Mouse (Mus musculus) lung, embryonic 14.5 days (tissue): Measurements from ENCODE around the gene Igf2r. TPM values are rescaled to one million over a fixed set of nuclear protein-coding genes. Genes with fewer than 3 reads are reported as not detected.

Source experiments
- ATAC-seq: fragments of 200-750 bp; cut with Nextera tagmentation; 2 replicates; pipeline ENCODE4 v1.8.0; 2017; ENCODE audit warnings: mild to moderate bottlenecking, moderate TSS enrichment, moderate library complexity; ENCODE audit not compliant: insufficient read depth
- DNase-seq: peaks from one replicate; pipeline ENCODE4 v3.0.0-alpha.2; 2015
- H3K27ac ChIP-seq: fragments of 300-500 bp; sonication (generic); 2 replicates; pipeline ENCODE4 v1.5.1; 2014; ENCODE audit warnings: low read depth, mild to moderate bottlenecking, moderate library complexity
- H3K27me3 ChIP-seq: fragments of 300-500 bp; sonication (generic); 2 replicates; pipeline ENCODE4 v1.6.1; 2014; ENCODE audit warnings: low read length, control low read depth; ENCODE audit not compliant: insufficient read depth
- H3K36me3 ChIP-seq: fragments of 300-500 bp; sonication (generic); 2 replicates; pipeline ENCODE4 v1.6.1; 2014; ENCODE audit warnings: control low read depth; ENCODE audit not compliant: insufficient read depth
- H3K4me1 ChIP-seq: fragments of 300-500 bp; sonication (generic); 2 replicates; pipeline ENCODE4 v1.6.1; 2014; ENCODE audit warnings: antibody characterized with exemption, control low read depth; ENCODE audit not compliant: insufficient read depth
- H3K4me2 ChIP-seq: fragments of 300-500 bp; sonication (generic); 2 replicates; pipeline ENCODE4 v1.6.1; 2014; ENCODE audit warnings: mild to moderate bottlenecking
- H3K4me3 ChIP-seq: fragments of 300-500 bp; sonication (generic); 2 replicates; pipeline ENCODE4 v1.5.1; 2014; ENCODE audit warnings: low read depth, low read length
- H3K9ac ChIP-seq: fragments of 300-500 bp; sonication (generic); 2 replicates; pipeline ENCODE4 v1.6.1; 2014
- H3K9me3 ChIP-seq: fragments of 300-500 bp; sonication (generic); 2 replicates; pipeline ENCODE4 v1.6.1; 2016; ENCODE audit warnings: low read depth, low read length, control low read depth
- CTCF ChIP-seq: IDR thresholded peaks from 2 replicates; pipeline ENCODE4 v1.5.1; 2016; ENCODE audit warnings: antibody characterized with exemption, low read depth
- WGBS: fragments of 180-500 bp; shearing (Covaris S2); extraction: QIAGEN DNeasy Blood & Tissue Kit; methylation state at CpG from one replicate; pipeline ENCODE4 v1.1.7; 2014; 5-methylcytosine and 5-hydroxymethylcytosine counted together
- polyA plus RNA-seq: library from polyadenylated mRNA; unstranded; fragments of >200 nt; fragmentation: Nextera tagmentation; extraction: Ambion mirVana; gene quantifications from 2 replicates; pipeline ENCODE4 v1.2.1, GENCODE M21; 2014

Gene Igf2r
- polyA plus RNA-seq, 1 experiment from 2014 or later = 87.0 TPM

DNA sequence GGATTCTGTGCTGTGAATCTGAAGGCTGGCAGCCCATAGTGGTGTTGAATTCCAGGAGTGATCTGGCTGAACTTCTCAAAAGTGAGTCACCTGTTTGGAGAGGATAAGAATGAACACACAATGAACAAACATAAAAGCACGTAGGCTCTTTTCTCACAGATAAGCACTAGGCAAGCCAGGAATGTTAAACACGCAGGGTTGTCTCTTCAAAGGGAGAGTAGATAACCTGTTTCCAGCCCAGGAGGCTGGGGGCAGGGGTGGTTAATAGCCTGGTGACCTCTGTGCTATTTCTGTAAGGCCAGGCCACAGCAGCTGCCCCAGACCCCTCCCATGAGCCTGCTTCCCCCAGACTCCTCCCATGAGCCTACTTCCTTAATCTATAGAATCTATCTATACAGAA, 29.1 kb downstream of the Igf2r start:
- H3K4me1 ChIP-seq = peaks cover 5% of the 10 kb centered on the region; the same call in 1 of the 2 replicates
- no peak overlapping the region for H3K9ac ChIP-seq
- peak overlapping the region; percentile 68 for H3K27ac ChIP-seq
- peaks cover 23% of the 10 kb centered on the region for H3K9me3 ChIP-seq
- peak; percentile 19; the same call in 1 of the 2 replicates for ATAC-seq
- H3K4me2 ChIP-seq = no peak overlapping the region
- 19% methylated on average over 2 of the region's 2 CpGs for WGBS
- no peak overlapping the region for H3K4me3 ChIP-seq
- DNase-seq = no peak
- TF ChIP-seq CTCF = no peak
- H3K27me3 ChIP-seq = no peaks in the 10 kb centered on the region
- peaks cover 98% of the 10 kb centered on the region for H3K36me3 ChIP-seq

GRCm38 (mm10) chr17:12739516-12739915, 29.9 kb downstream of the Igf2r start:
- Histone ChIP-seq H3K36me3 (peaks cover 95% of the 10 kb centered on the region), H3K9me3 (peaks cover 23% of the 10 kb centered on the region), H3K9ac (no peak overlapping the region), H3K4me1 (peaks cover 8% of the 10 kb centered on the region), H3K4me3 (no peak overlapping the region), H3K27me3 (no peaks in the 10 kb centered on the region), H3K27ac (peak overlapping the region; percentile 68), H3K4me2 (no peak overlapping the region)
- WGBS = 50% methylated on average over 4 of the region's 4 CpGs
- ATAC-seq (no peak), DNase-seq (no peak)
- TF ChIP-seq CTCF = no peak

GRCm38 (mm10) chr17:12737934-12738333, 31.5 kb downstream of the Igf2r start:
- Histone ChIP-seq H3K27ac (peak overlapping the region; percentile 39; the same call in 1 of the 2 replicates), H3K4me2 (no peak overlapping the region), H3K9me3 (peaks cover 20% of the 10 kb centered on the region), H3K4me1 (peaks cover 17% of the 10 kb centered on the region), H3K36me3 (peaks cover 92% of the 10 kb centered on the region), H3K4me3 (no peak overlapping the region), H3K27me3 (no peaks in the 10 kb centered on the region), H3K9ac (no peak overlapping the region)
- DNase-seq (no peak), ATAC-seq (no peak)
- no peak for TF ChIP-seq CTCF
- WGBS = 42% methylated on average over 1 of the region's 1 CpGs

DNA sequence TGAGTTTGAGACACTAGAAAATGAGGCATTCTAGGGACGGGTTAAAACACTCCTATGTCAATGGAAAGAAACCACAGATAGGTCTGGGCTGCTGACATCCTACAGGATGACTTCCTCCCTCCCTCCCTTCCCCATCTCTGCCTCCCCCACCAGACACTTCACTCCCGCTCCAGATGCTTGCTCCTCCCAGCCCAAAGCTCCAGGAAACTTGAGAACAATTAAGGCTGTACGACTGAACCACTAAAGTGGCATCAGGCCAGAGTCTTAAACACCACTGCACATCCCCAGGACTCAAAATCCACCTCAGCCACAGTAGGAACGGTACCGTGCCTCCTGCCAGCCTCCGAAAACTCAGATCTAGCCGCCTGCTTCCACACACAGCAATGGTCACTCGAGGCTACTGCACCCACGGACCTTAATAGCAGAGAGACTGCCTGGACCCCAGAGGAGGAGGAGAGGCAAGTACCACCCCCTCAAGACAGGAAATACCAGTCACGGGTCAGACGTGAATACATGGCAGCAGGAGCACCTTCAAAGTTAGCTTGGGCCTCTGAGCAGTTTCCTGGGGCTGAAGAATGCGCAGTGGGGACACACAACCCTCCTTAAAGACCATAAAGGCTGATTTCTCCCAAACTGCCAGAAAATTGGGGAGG, 35.1 kb downstream of the Igf2r start:
- DNase-seq = peak; percentile 69
- Histone ChIP-seq H3K36me3 (peaks cover 86% of the 10 kb centered on the region), H3K27me3 (no peaks in the 10 kb centered on the region), H3K9ac (no peak overlapping the region), H3K4me3 (no peak overlapping the region), H3K9me3 (no peaks in the 10 kb centered on the region), H3K4me1 (peaks cover 17% of the 10 kb centered on the region), H3K27ac (peak overlapping the region; percentile 77), H3K4me2 (peak overlapping the region; percentile 35)
- TF ChIP-seq CTCF = no peak
- ATAC-seq = peak; percentile 46; the same call in 1 of the 2 replicates
- 32% methylated on average over 12 of the region's 12 CpGs for WGBS

- H3K27me3 ChIP-seq = no peaks in the 10 kb centered on the region
- TF ChIP-seq CTCF = no peak
- no peak overlapping the region for H3K4me3 ChIP-seq
- no peak overlapping the region for H3K4me2 ChIP-seq
- peaks cover 17% of the 10 kb centered on the region for H3K4me1 ChIP-seq
- H3K36me3 ChIP-seq = peaks cover 77% of the 10 kb centered on the region
- no peaks in the 10 kb centered on the region for H3K9me3 ChIP-seq
- WGBS = 82% methylated on average over 6 of the region's 6 CpGs
- DNase-seq (no peak), ATAC-seq (no peak)
- no peak overlapping the region for H3K9ac ChIP-seq
- no peak overlapping the region for H3K27ac ChIP-seq
Measured at GRCm38 (mm10) chr17:12733128-12733527, 36.3 kb downstream of the Igf2r start.

GRCm38 (mm10) chr17:12728536-12728935, 40.9 kb downstream of the Igf2r start:
- Histone ChIP-seq H3K4me1 (peaks cover 30% of the 10 kb centered on the region), H3K9ac (no peak overlapping the region), H3K9me3 (no peaks in the 10 kb centered on the region), H3K4me3 (no peak overlapping the region), H3K4me2 (no peak overlapping the region), H3K27me3 (no peaks in the 10 kb centered on the region), H3K27ac (no peak overlapping the region), H3K36me3 (peaks cover 70% of the 10 kb centered on the region)
- DNase-seq (no peak), ATAC-seq (no peak)
- WGBS = 23% methylated on average over 1 of the region's 1 CpGs
- TF ChIP-seq CTCF = no peak

GRCm38 (mm10) chr17:12727748-12728147, 41.7 kb downstream of the Igf2r start:
- no peak overlapping the region for H3K4me2 ChIP-seq
- DNase-seq (no peak), ATAC-seq (no peak)
- H3K9ac ChIP-seq = no peak overlapping the region
- H3K4me1 ChIP-seq = peaks cover 31% of the 10 kb centered on the region
- no peaks in the 10 kb centered on the region for H3K27me3 ChIP-seq
- TF ChIP-seq CTCF = no peak
- H3K27ac ChIP-seq = no peak overlapping the region
- no peaks in the 10 kb centered on the region for H3K9me3 ChIP-seq
- WGBS = 79% methylated on average over 3 of the region's 3 CpGs
- H3K4me3 ChIP-seq = no peak overlapping the region
- peaks cover 68% of the 10 kb centered on the region for H3K36me3 ChIP-seq
